Mouse (Mus musculus): Measurements from ENCODE around the gene Rab26. TPM values are rescaled to one million over a fixed set of nuclear protein-coding genes. Genes with fewer than 3 reads are reported as not detected.

Rab26 gene
- polyA plus RNA-seq, 1 experiment from 2014 or later, result 4.3 TPM

Other genes starting within 250 kb of the Rab26 start
- gene Abca17, start 183.1 kb downstream of the Rab26 start, polyA plus RNA-seq (2015; fragmentation: Nextera tagmentation; extraction: Ambion mirVana), result not detected in 2 replicates
- gene Abca3, start 182.3 kb downstream of the Rab26 start, polyA plus RNA-seq (2015; fragmentation: Nextera tagmentation; extraction: Ambion mirVana), result 8.1 and 8.3 TPM in 2 replicates
- 253 and 275 TPM in 2 replicates for gene Rnps1, start 119.6 kb downstream of the Rab26 start, polyA plus RNA-seq (2015; fragmentation: Nextera tagmentation; extraction: Ambion mirVana)
- gene Eci1, start 107.6 kb downstream of the Rab26 start, polyA plus RNA-seq (2015; fragmentation: Nextera tagmentation; extraction: Ambion mirVana), result 70.0 and 71.2 TPM in 2 replicates
- 13.0 and 17.2 TPM in 2 replicates for gene Dnase1l2, start 91.1 kb downstream of the Rab26 start, polyA plus RNA-seq (2015; fragmentation: Nextera tagmentation; extraction: Ambion mirVana)
- gene E4f1, start 63.9 kb downstream of the Rab26 start, polyA plus RNA-seq (2015; fragmentation: Nextera tagmentation; extraction: Ambion mirVana), result 37.0 and 39.8 TPM in 2 replicates
- 48.9 and 50.6 TPM in 2 replicates for gene Pgp, start 63.8 kb downstream of the Rab26 start, polyA plus RNA-seq (2015; fragmentation: Nextera tagmentation; extraction: Ambion mirVana)
- 0.43 and 0.44 TPM in 2 replicates for gene Bricd5, start 60.3 kb downstream of the Rab26 start, polyA plus RNA-seq (2015; fragmentation: Nextera tagmentation; extraction: Ambion mirVana)
- gene Mlst8, start 55.1 kb downstream of the Rab26 start, polyA plus RNA-seq (2015; fragmentation: Nextera tagmentation; extraction: Ambion mirVana), result 27.2 and 28.8 TPM in 2 replicates
- 2.5 and 4.0 TPM in 2 replicates for gene Caskin1, start 45.6 kb downstream of the Rab26 start, polyA plus RNA-seq (2015; fragmentation: Nextera tagmentation; extraction: Ambion mirVana)
- 92.8 and 95.7 TPM in 2 replicates for gene Traf7, start 6.3 kb downstream of the Rab26 start, polyA plus RNA-seq (2015; fragmentation: Nextera tagmentation; extraction: Ambion mirVana)
- 32.6 and 36.7 TPM in 2 replicates for gene Pkd1, start 15.6 kb upstream of the Rab26 start, polyA plus RNA-seq (2015; fragmentation: Nextera tagmentation; extraction: Ambion mirVana)
- 57.8 and 64.4 TPM in 2 replicates for gene Tsc2, start 98.4 kb upstream of the Rab26 start, polyA plus RNA-seq (2015; fragmentation: Nextera tagmentation; extraction: Ambion mirVana)
- gene Nthl1, start 98.5 kb upstream of the Rab26 start, polyA plus RNA-seq (2015; fragmentation: Nextera tagmentation; extraction: Ambion mirVana), result 22.2 and 25.3 TPM in 2 replicates
- 64.4 and 65.9 TPM in 2 replicates for gene Slc9a3r2, start 116.1 kb upstream of the Rab26 start, polyA plus RNA-seq (2015; fragmentation: Nextera tagmentation; extraction: Ambion mirVana)
- 0.36 and 0.56 TPM in 2 replicates for gene Npw, start 124.2 kb upstream of the Rab26 start, polyA plus RNA-seq (2015; fragmentation: Nextera tagmentation; extraction: Ambion mirVana)
- 23.8 and 26.8 TPM in 2 replicates for gene Zfp598, start 135.5 kb upstream of the Rab26 start, polyA plus RNA-seq (2015; fragmentation: Nextera tagmentation; extraction: Ambion mirVana)
- 2.0 and 2.9 TPM in 2 replicates for gene Syngr3, start 155.7 kb upstream of the Rab26 start, polyA plus RNA-seq (2015; fragmentation: Nextera tagmentation; extraction: Ambion mirVana)
- 33.1 and 35.2 TPM in 2 replicates for gene Gfer, start 161.9 kb upstream of the Rab26 start, polyA plus RNA-seq (2015; fragmentation: Nextera tagmentation; extraction: Ambion mirVana)
- gene Noxo1, start 162.0 kb upstream of the Rab26 start, polyA plus RNA-seq (2015; fragmentation: Nextera tagmentation; extraction: Ambion mirVana), result 3.8 and 5.8 TPM in 2 replicates
- gene Tbl3, start 173.4 kb upstream of the Rab26 start, polyA plus RNA-seq (2015; fragmentation: Nextera tagmentation; extraction: Ambion mirVana), result 61.3 and 63.4 TPM in 2 replicates
- 0.16 and 0.24 TPM in 2 replicates for gene Rnf151, start 183.9 kb upstream of the Rab26 start, polyA plus RNA-seq (2015; fragmentation: Nextera tagmentation; extraction: Ambion mirVana)
- 1,508 and 1,594 TPM in 2 replicates for gene Rps2, start 183.9 kb upstream of the Rab26 start, polyA plus RNA-seq (2015; fragmentation: Nextera tagmentation; extraction: Ambion mirVana)
- gene Ndufb10, start 190.3 kb upstream of the Rab26 start, polyA plus RNA-seq (2015; fragmentation: Nextera tagmentation; extraction: Ambion mirVana), result 223 and 227 TPM in 2 replicates
- not detected in 2 replicates for gene Rpl3l, start 193.6 kb upstream of the Rab26 start, polyA plus RNA-seq (2015; fragmentation: Nextera tagmentation; extraction: Ambion mirVana)
- gene Msrb1, start 202.4 kb upstream of the Rab26 start, polyA plus RNA-seq (2015; fragmentation: Nextera tagmentation; extraction: Ambion mirVana), result 26.6 and 27.9 TPM in 2 replicates
- gene Hs3st6, start 218.8 kb upstream of the Rab26 start, polyA plus RNA-seq (2015; fragmentation: Nextera tagmentation; extraction: Ambion mirVana), result 26.4 and 30.4 TPM in 2 replicates